Mouse (Mus musculus) lung, postnatal 0 days (tissue): ENCODE measurements around the gene Fam207a.

Source experiments
- CTCF ChIP-seq: IDR thresholded peaks from 2 replicates; pipeline ENCODE4 v1.5.1; 2016; ENCODE audit warnings: antibody characterized with exemption, mild to moderate bottlenecking
- EP300 ChIP-seq: IDR thresholded peaks from 2 replicates; pipeline ENCODE4 v1.6.1; 2016; ENCODE audit warnings: antibody characterized with exemption, mild to moderate bottlenecking, control low read depth

- TF ChIP-seq EP300 (no peak), CTCF (no peak)
Measured at GRCm38 (mm10) chr10:77467407-77467806, 48.2 kb downstream of the Fam207a start.
